Mouse (Mus musculus) lung, embryonic 16.5 days (tissue): ENCODE measurements around the gene Dolpp1. TPM values are rescaled to one million over a fixed set of nuclear protein-coding genes. Genes with fewer than 3 reads are reported as not detected.

Experiments used
- ATAC-seq: fragments of 200-750 bp; cut with Nextera tagmentation; 2 replicates; pipeline ENCODE4 v1.8.0; 2017; ENCODE audit warnings: low read depth, mild to moderate bottlenecking, moderate library complexity
- H3K27ac ChIP-seq: fragments of 300-500 bp; sonication (generic); 2 replicates; pipeline ENCODE4 v1.5.1; 2014; ENCODE audit warnings: mild to moderate bottlenecking, control low read depth, low read length
- H3K27me3 ChIP-seq: fragments of 300-500 bp; sonication (generic); 2 replicates; pipeline ENCODE4 v1.6.1; 2014; ENCODE audit warnings: low read depth, low read length, mixed read lengths; ENCODE audit not compliant: control insufficient read depth, insufficient read depth
- H3K36me3 ChIP-seq: fragments of 300-500 bp; sonication (generic); 2 replicates; pipeline ENCODE4 v1.6.1; 2014; ENCODE audit warnings: low read length; ENCODE audit not compliant: control insufficient read depth, insufficient read depth
- H3K4me1 ChIP-seq: fragments of 300-500 bp; sonication (generic); replicated peaks from 2 replicates; pipeline ENCODE4 v1.6.1; 2014; ENCODE audit warnings: low read length, mixed read lengths; ENCODE audit not compliant: control insufficient read depth, insufficient read depth
- H3K4me2 ChIP-seq: fragments of 300-500 bp; sonication (generic); 2 replicates; pipeline ENCODE4 v1.6.1; 2014; ENCODE audit warnings: low read depth, low read length, control low read depth
- H3K4me3 ChIP-seq: fragments of 300-500 bp; sonication (generic); 2 replicates; pipeline ENCODE4 v1.5.1; 2014; ENCODE audit warnings: mild to moderate bottlenecking, low read length, control low read depth
- H3K9ac ChIP-seq: fragments of 300-500 bp; sonication (generic); 2 replicates; pipeline ENCODE4 v1.6.1; 2014; ENCODE audit warnings: low read length, control low read depth
- H3K9me3 ChIP-seq: fragments of 300-500 bp; sonication (generic); 2 replicates; pipeline ENCODE4 v1.6.1; 2016; ENCODE audit warnings: low read length; ENCODE audit not compliant: control insufficient read depth
- WGBS: fragments of 180-500 bp; shearing (Covaris S2); extraction: QIAGEN DNeasy Blood & Tissue Kit; methylation state at CpG from one replicate; pipeline ENCODE4 v1.1.7; 2014; 5-methylcytosine and 5-hydroxymethylcytosine counted together
- polyA plus RNA-seq: library from polyadenylated mRNA; unstranded; fragments of >200 nt; fragmentation: Nextera tagmentation; extraction: Ambion mirVana; gene quantifications from 2 replicates; pipeline ENCODE4 v1.2.1, GENCODE M21; 2015

Dolpp1 gene
- polyA plus RNA-seq, result 49.6 and 52.6 TPM in 2 replicates

- Histone ChIP-seq H3K4me2 (peak within 1 kb of the TSS; percentile 91), H3K4me3 (peak within 1 kb of the TSS; percentile 71), H3K27me3 (no peaks in the 10 kb centered on the region), H3K27ac (peak within 1 kb of the TSS; percentile 97), H3K9ac (peak within 1 kb of the TSS; percentile 88), H3K9me3 (0 out of 2 replicates have a peak, but pooled peaks cover 3% of the 10 kb centered on the region), H3K4me1 (peaks cover 8% of the 10 kb centered on the region), H3K36me3 (peaks cover 15% of the 10 kb centered on the region)
- peak; percentile 95 for ATAC-seq
- WGBS, result 0% methylated on average over 40 of the region's 40 CpGs
Measured at GRCm38 (mm10) chr2:30392114-30392576, at the start of gene Dolpp1. Gene Dolpp1 (plus strand): TSS chr2:30392254.

- H3K36me3 ChIP-seq, result peaks cover 53% of the 10 kb centered on the region
- no peak overlapping the region for H3K27ac ChIP-seq
- no peaks in the 10 kb centered on the region for H3K4me1 ChIP-seq
- H3K27me3 ChIP-seq, result no peaks in the 10 kb centered on the region
- no peak overlapping the region for H3K9ac ChIP-seq
- no peak for ATAC-seq
- H3K4me3 ChIP-seq, result no peak overlapping the region
- no peak overlapping the region for H3K4me2 ChIP-seq
- WGBS, result 82% methylated on average over 7 of the region's 7 CpGs
- H3K9me3 ChIP-seq, result no peaks in the 10 kb centered on the region
Measured at GRCm38 (mm10) chr2:30342544-30342943, 49.5 kb upstream of the Dolpp1 start.

DNA sequence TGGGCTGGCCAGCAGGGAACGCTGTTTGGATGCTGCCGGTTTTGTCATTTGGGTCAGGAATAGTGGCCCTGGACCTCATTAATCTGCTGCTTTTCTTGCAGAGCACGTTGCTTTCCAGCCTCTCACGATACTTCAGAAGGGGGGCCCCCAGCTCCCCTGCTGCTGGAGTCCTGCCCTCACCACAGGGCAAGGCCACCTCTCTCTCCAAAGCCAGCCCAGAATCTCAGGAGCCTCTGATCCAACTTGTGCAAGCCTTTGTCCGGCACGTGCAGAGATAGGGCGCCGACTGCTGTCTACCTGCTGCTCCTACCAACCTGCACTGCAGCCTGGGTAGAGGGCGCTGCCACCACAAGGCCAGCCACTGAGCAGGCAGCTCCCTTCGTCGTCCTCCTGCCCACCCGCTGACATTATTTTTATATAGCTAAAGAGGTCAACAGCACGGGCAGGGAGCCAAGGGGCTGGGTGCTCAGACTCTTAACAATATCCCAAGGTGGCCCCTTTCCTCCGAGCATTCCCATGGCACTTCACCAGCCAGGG lies 48.4 kb upstream of the Dolpp1 start:
- H3K4me1 ChIP-seq, result no peaks in the 10 kb centered on the region
- no peak overlapping the region for H3K27ac ChIP-seq
- H3K4me2 ChIP-seq, result no peak overlapping the region
- H3K36me3 ChIP-seq, result peaks cover 55% of the 10 kb centered on the region
- ATAC-seq, result peak; percentile 43
- WGBS, result 56% methylated on average over 14 of the region's 14 CpGs
- no peak overlapping the region for H3K9ac ChIP-seq
- H3K9me3 ChIP-seq, result no peaks in the 10 kb centered on the region
- no peaks in the 10 kb centered on the region for H3K27me3 ChIP-seq
- H3K4me3 ChIP-seq, result no peak overlapping the region

DNA sequence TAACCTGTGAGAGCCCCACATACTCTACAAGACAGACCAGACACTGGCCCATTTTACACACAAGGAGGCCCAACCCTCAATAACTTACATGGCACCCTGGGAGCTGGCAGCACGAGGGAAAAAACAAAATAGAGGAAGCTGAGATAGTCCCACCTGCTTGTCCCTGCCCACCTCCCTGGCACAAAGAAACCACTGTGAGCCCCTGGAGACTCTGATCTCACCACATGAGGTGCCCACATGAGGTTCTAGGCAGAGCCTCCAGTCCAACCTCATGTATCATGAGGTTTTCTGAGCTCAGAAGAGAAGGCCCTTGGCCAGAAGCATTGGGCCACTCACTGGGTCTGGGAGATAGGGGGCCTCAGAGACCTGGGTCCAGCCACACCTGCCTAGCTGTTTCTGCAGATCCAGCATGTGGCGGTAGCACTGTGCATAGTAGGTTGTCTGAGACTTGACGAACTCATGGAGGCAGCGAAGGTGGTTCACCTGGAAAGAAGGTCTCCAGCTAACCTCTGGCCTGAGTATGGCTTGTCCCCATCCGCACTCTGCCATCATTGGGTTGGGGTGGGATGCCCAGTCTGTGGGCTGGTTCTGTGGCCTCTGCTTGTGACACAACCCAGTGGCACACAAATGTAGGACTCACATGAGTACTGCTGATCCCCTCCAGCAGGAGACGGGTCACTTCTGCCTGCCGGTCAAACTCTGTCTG lies 45.9 kb upstream of the Dolpp1 start:
- Histone ChIP-seq H3K9ac (no peak overlapping the region), H3K4me3 (no peak overlapping the region), H3K4me1 (no peaks in the 10 kb centered on the region), H3K27me3 (no peaks in the 10 kb centered on the region), H3K9me3 (no peaks in the 10 kb centered on the region), H3K36me3 (peaks cover 47% of the 10 kb centered on the region), H3K4me2 (no peak overlapping the region), H3K27ac (no peak overlapping the region)
- ATAC-seq, result no peak
- 86% methylated on average over 7 of the region's 7 CpGs for WGBS

DNA sequence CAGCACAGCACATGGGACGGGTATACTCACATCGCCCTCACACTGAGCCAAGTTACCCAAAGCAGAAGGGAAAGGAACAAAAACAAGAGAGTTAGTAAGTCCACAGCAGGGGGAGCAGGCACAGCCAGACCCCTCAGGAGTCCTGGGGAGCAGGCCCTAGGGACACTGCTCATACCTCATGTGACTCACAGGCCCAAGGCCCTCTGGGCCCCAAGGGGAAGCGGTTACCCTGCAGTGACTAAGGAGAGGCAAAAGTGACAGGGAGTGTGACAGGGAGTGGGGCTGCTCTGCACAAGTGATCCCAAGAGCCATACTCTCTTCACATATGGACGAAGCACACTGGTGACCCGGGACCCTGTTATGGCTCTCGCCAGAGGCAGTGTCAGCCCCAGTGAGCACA lies 42.9 kb upstream of the Dolpp1 start:
- H3K36me3 ChIP-seq, result peaks cover 25% of the 10 kb centered on the region
- ATAC-seq, result no peak
- H3K4me3 ChIP-seq, result no peak overlapping the region
- no peaks in the 10 kb centered on the region for H3K4me1 ChIP-seq
- no peak overlapping the region for H3K4me2 ChIP-seq
- WGBS, result 94% methylated on average over 6 of the region's 6 CpGs
- no peaks in the 10 kb centered on the region for H3K27me3 ChIP-seq
- no peak overlapping the region for H3K27ac ChIP-seq
- no peak overlapping the region for H3K9ac ChIP-seq
- no peaks in the 10 kb centered on the region for H3K9me3 ChIP-seq

DNA sequence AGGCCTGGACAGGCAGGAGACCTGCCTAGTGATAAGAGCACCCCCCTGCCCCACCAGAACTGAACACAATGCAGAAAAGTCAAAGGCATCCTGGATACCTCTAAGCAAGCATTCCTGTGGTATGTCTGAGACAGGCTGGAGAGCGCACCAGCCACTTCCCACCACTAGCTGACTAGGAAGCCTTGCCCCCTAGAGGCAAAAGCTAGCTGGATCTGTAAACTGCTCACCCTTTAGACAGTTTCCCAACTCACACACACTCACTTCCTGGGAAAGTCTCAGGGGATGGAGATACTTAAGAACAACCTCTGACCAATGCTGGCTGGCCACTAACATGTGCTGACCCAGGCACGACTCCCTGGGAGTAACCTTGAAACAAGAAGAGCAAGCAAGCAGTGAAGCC lies 40.9 kb upstream of the Dolpp1 start:
- 54% methylated on average over 2 of the region's 2 CpGs for WGBS

GRCm38 (mm10) chr2:30355861-30356260 lies 36.2 kb upstream of the Dolpp1 start:
- Histone ChIP-seq H3K4me1 (peaks cover 23% of the 10 kb centered on the region), H3K4me2 (no peak overlapping the region), H3K36me3 (0 out of 2 replicates have a peak, but pooled peaks cover 2% of the 10 kb centered on the region), H3K9ac (no peak overlapping the region), H3K9me3 (no peaks in the 10 kb centered on the region), H3K27me3 (no peaks in the 10 kb centered on the region), H3K4me3 (no peak overlapping the region), H3K27ac (no peak overlapping the region)
- WGBS, result 55% methylated on average over 4 of the region's 4 CpGs
- ATAC-seq, result no peak

More for the DNA sequence above, 40.9 kb upstream of the Dolpp1 start:
- H3K27me3 ChIP-seq, result no peaks in the 10 kb centered on the region
- no peak overlapping the region for H3K9ac ChIP-seq
- peaks cover 17% of the 10 kb centered on the region; the same call in 1 of the 2 replicates for H3K36me3 ChIP-seq
- no peak overlapping the region for H3K4me2 ChIP-seq
- no peak for ATAC-seq
- no peak overlapping the region for H3K4me3 ChIP-seq
- peaks cover 4% of the 10 kb centered on the region; the same call in 1 of the 2 replicates for H3K4me1 ChIP-seq
- H3K27ac ChIP-seq, result no peak overlapping the region
- H3K9me3 ChIP-seq, result no peaks in the 10 kb centered on the region

- no peak overlapping the region for H3K4me3 ChIP-seq
- no peak overlapping the region for H3K27ac ChIP-seq
- H3K4me1 ChIP-seq, result peaks cover 23% of the 10 kb centered on the region
- no peak for ATAC-seq
- no peak overlapping the region for H3K4me2 ChIP-seq
- no peaks in the 10 kb centered on the region for H3K9me3 ChIP-seq
- WGBS, result 41% methylated on average over 4 of the region's 4 CpGs
- 0 out of 2 replicates have a peak, but pooled peaks cover 2% of the 10 kb centered on the region for H3K36me3 ChIP-seq
- 0 out of 2 replicates have a peak overlapping the region, but pooled peaks have one; percentile 21 for H3K9ac ChIP-seq
- no peaks in the 10 kb centered on the region for H3K27me3 ChIP-seq
Measured at GRCm38 (mm10) chr2:30356266-30356665, 35.8 kb upstream of the Dolpp1 start.

GRCm38 (mm10) chr2:30356906-30357305 lies 35.1 kb upstream of the Dolpp1 start:
- H3K9ac ChIP-seq, result no peak overlapping the region
- no peak overlapping the region for H3K4me3 ChIP-seq
- H3K27me3 ChIP-seq, result no peaks in the 10 kb centered on the region
- ATAC-seq, result no peak
- no peak overlapping the region for H3K27ac ChIP-seq
- no peaks in the 10 kb centered on the region for H3K9me3 ChIP-seq
- H3K4me2 ChIP-seq, result no peak overlapping the region
- WGBS, result 50% methylated on average over 9 of the region's 9 CpGs
- peaks cover 23% of the 10 kb centered on the region for H3K4me1 ChIP-seq
- H3K36me3 ChIP-seq, result 0 out of 2 replicates have a peak, but pooled peaks cover 2% of the 10 kb centered on the region
